Comparison of ENCODE assay signal across 8 mouse cellular contexts in the genomic region with DNA sequence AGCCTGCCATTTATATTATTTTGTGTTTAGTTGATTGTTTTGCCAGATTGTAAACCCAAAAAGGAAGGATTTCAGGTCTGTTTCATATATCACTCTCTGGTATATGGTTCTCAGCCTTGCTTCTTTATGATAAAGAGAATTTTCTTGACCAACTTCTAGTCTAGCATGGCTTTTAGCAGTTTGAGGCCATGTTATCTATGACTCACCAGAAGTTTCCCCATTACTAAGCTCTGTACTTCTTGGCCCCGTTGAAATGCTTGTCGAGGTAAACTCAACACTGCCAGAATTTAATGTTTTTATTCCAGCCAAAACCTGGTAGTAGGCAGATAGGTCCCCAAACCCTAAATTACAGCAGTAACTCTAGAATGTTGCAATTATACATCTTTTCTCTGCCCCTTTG. TPM values are rescaled to one million over a fixed set of nuclear protein-coding genes. Genes with fewer than 3 reads are reported as not detected.
A peak's percentile ranks its signal among the peaks of the same experiment; 100 is the strongest.
DNase-seq lines count a peak whose midpoint lies in the region; ATAC-seq and TF ChIP-seq lines count a peak whose summit lies in the region.

No protein-coding gene starts in this region.

- no peaks in the 10 kb centered on the region for H3K27me3 ChIP-seq in kidney, embryonic 14.5 days (ENCODE audit: control insufficient read depth, insufficient read depth, low read length)
- H3K27me3 ChIP-seq in hindbrain, embryonic 15.5 days, result no peaks in the 10 kb centered on the region; the same call in 1 of the 2 replicates
- H3K27me3 ChIP-seq in midbrain, embryonic 13.5 days, result peaks cover 12% of the 10 kb centered on the region

- H3K4me3 ChIP-seq in kidney, embryonic 14.5 days (ENCODE audit: low read length), result peak overlapping the region; percentile 96
- H3K4me3 ChIP-seq in bone marrow macrophage, adult 2 months (ENCODE audit: insufficient read depth, low read length), result peak overlapping the region; percentile 78
- peak overlapping the region; percentile 85; the same call in 1 of the 2 replicates for H3K4me3 ChIP-seq in hindbrain, embryonic 15.5 days
- H3K4me3 ChIP-seq in midbrain, embryonic 13.5 days (replicated peaks), result peak overlapping the region; percentile 99

- 63% methylated on average over 2 of the region's 2 CpGs for WGBS in kidney, embryonic 14.5 days
- WGBS in hindbrain, embryonic 15.5 days, result 59% methylated on average over 2 of the region's 2 CpGs
- WGBS in midbrain, embryonic 13.5 days, result 66% methylated on average over 2 of the region's 2 CpGs

- no peak for TF ChIP-seq POLR2A in bone marrow macrophage, adult 2 months (IDR thresholded peaks at IDR 0.05; ENCODE audit: borderline replicate concordance, low read depth, low read length)

- no peak overlapping the region for H3K9ac ChIP-seq in kidney, embryonic 14.5 days (ENCODE audit: low read depth, low read length)
- 0 out of 2 replicates have a peak overlapping the region, but pooled peaks have one; percentile 41 for H3K9ac ChIP-seq in hindbrain, embryonic 15.5 days
- H3K9ac ChIP-seq in midbrain, embryonic 13.5 days (replicated peaks), result peak overlapping the region; percentile 61; the same call in 1 of the 2 replicates

- DNase-seq in kidney, postnatal 14 days, result no peak
- DNase-seq in embryo, embryonic 10.5 days (ENCODE audit: low spot score), result no peak
- no peak for DNase-seq in cerebellum, adult 18-20 months
- no peak for DNase-seq in left cerebral cortex, adult 9 months (ENCODE audit: low spot score in 2 of 2)

- H3K27ac ChIP-seq in kidney, embryonic 14.5 days (ENCODE audit: low read depth, low read length), result no peak overlapping the region
- peak overlapping the region; percentile 73 for H3K27ac ChIP-seq in bone marrow macrophage, adult 2 months (ENCODE audit: insufficient read depth, low read depth, low read length)
- peak overlapping the region; percentile 75; the same call in 1 of the 2 replicates for H3K27ac ChIP-seq in hindbrain, embryonic 15.5 days (replicated peaks)
- peak overlapping the region; percentile 75; the same call in 1 of the 2 replicates for H3K27ac ChIP-seq in midbrain, embryonic 13.5 days

- H3K4me1 ChIP-seq in kidney, embryonic 14.5 days (ENCODE audit: control insufficient read depth, insufficient read depth, low read length), result peaks cover 23% of the 10 kb centered on the region
- H3K4me1 ChIP-seq in bone marrow macrophage, adult 2 months (ENCODE audit: control insufficient read depth, insufficient read depth, low read length), result peaks cover 26% of the 10 kb centered on the region
- peaks cover 44% of the 10 kb centered on the region for H3K4me1 ChIP-seq in hindbrain, embryonic 15.5 days (replicated peaks)
- H3K4me1 ChIP-seq in midbrain, embryonic 13.5 days (replicated peaks), result peaks cover 46% of the 10 kb centered on the region

- H3K4me2 ChIP-seq in kidney, embryonic 14.5 days (replicated peaks; ENCODE audit: low read depth, low read length), result peak overlapping the region; percentile 64
- peak overlapping the region; percentile 89 for H3K4me2 ChIP-seq in hindbrain, embryonic 15.5 days
- peak overlapping the region; percentile 95 for H3K4me2 ChIP-seq in midbrain, embryonic 13.5 days (replicated peaks)

- no peaks in the 10 kb centered on the region for H3K36me3 ChIP-seq in kidney, embryonic 14.5 days (ENCODE audit: control insufficient read depth, insufficient read depth, low read length)
- H3K36me3 ChIP-seq in hindbrain, embryonic 15.5 days, result no peaks in the 10 kb centered on the region
- no peaks in the 10 kb centered on the region for H3K36me3 ChIP-seq in midbrain, embryonic 13.5 days

- ATAC-seq in kidney, embryonic 14.5 days (ENCODE audit: low FRiP score, low TSS enrichment), result no peak
- ATAC-seq in hindbrain, embryonic 15.5 days (ENCODE audit: low FRiP score, low read depth), result no peak
- no peak for ATAC-seq in midbrain, embryonic 13.5 days

- TF ChIP-seq CTCF in bone marrow macrophage, adult 2 months (IDR thresholded peaks at IDR 0.05; ENCODE audit: low read depth, low read length), result no peak

- H3K9me3 ChIP-seq in kidney, embryonic 14.5 days (ENCODE audit: control insufficient read depth, low read length), result no peaks in the 10 kb centered on the region
- no peaks in the 10 kb centered on the region for H3K9me3 ChIP-seq in hindbrain, embryonic 15.5 days
- H3K9me3 ChIP-seq in midbrain, embryonic 13.5 days, result no peaks in the 10 kb centered on the region

RNA-seq across cellular contexts. Expression of gene Sec23ip, which starts 0.8 kb away (rescaled TPM):
- polyA plus RNA-seq in kidney, embryonic 14.5 days (2014; fragmentation: Nextera tagmentation; extraction: Ambion mirVana), result 22.5 and 38.4 TPM in 2 replicates
- polyA plus RNA-seq in bone marrow macrophage, adult 2 months (2012; ENCODE audit: insufficient read depth, insufficient read length, missing spikeins), result 22.0 and 23.1 TPM in 2 replicates
- polyA plus RNA-seq in hindbrain, embryonic 15.5 days (2015; fragmentation: Nextera tagmentation; extraction: Ambion mirVana), result 34.6 and 35.1 TPM in 2 replicates
- polyA plus RNA-seq in midbrain, embryonic 13.5 days (2015; fragmentation: Nextera tagmentation; extraction: Ambion mirVana), result 42.3 and 44.6 TPM in 2 replicates

RNA-seq across cellular contexts. Expression of gene Mcmbp, which starts 3.6 kb away (rescaled TPM):
- polyA plus RNA-seq in kidney, embryonic 14.5 days (2014; fragmentation: Nextera tagmentation; extraction: Ambion mirVana), result 78.1 and 87.9 TPM in 2 replicates
- polyA plus RNA-seq in bone marrow macrophage, adult 2 months (2012; ENCODE audit: insufficient read depth, insufficient read length, missing spikeins), result 63.6 and 69.0 TPM in 2 replicates
- 43.2 and 44.0 TPM in 2 replicates for polyA plus RNA-seq in hindbrain, embryonic 15.5 days (2015; fragmentation: Nextera tagmentation; extraction: Ambion mirVana)
- 60.7 and 65.0 TPM in 2 replicates for polyA plus RNA-seq in midbrain, embryonic 13.5 days (2015; fragmentation: Nextera tagmentation; extraction: Ambion mirVana)
